Mouse (Mus musculus) forebrain, embryonic 11.5 days (tissue): ENCODE results near the gene Gprc5a. TPM values are rescaled to one million over a fixed set of nuclear protein-coding genes. Genes with fewer than 3 reads are reported as not detected.

ENCODE experiments used
- polyA plus RNA-seq: library from polyadenylated mRNA; unstranded; fragments of >200 nt; fragmentation: Nextera tagmentation; extraction: Ambion mirVana; gene quantifications from 2 replicates; pipeline ENCODE4 v1.2.1, GENCODE M21; 2014

Gene Gprc5a
- polyA plus RNA-seq, 1 experiment from 2014 or later = 2.7 TPM

Other genes starting within 250 kb of the Gprc5a start
- gene Crebl2, start 235.5 kb upstream of the Gprc5a start, polyA plus RNA-seq = 0.87 and 1.1 TPM in 2 replicates
- 31.2 and 33.8 TPM in 2 replicates for gene Gpr19, start 167.1 kb upstream of the Gprc5a start, polyA plus RNA-seq
- 26.2 and 27.3 TPM in 2 replicates for gene Cdkn1b, start 145.2 kb upstream of the Gprc5a start, polyA plus RNA-seq
- 3.0 and 3.1 TPM in 2 replicates for gene Apold1, start 83.9 kb upstream of the Gprc5a start, polyA plus RNA-seq
- gene Ddx47, start 54.0 kb upstream of the Gprc5a start, polyA plus RNA-seq = 105 and 107 TPM in 2 replicates
- gene Gprc5d, start 52.6 kb downstream of the Gprc5a start, polyA plus RNA-seq = not detected in 2 replicates
- 34.2 and 37.7 TPM in 2 replicates for gene Fam234b, start 132.3 kb downstream of the Gprc5a start, polyA plus RNA-seq
- gene Hebp1, start 132.4 kb downstream of the Gprc5a start, polyA plus RNA-seq = 3.0 and 4.0 TPM in 2 replicates
- 0.29 and 0.99 TPM in 2 replicates for gene Gsg1, start 188.7 kb downstream of the Gprc5a start, polyA plus RNA-seq
- not detected in 2 replicates for gene Pbp2, start 244.8 kb downstream of the Gprc5a start, polyA plus RNA-seq